Mouse (Mus musculus) neutrophil, adult 83 days (primary cell): ENCODE data around the gene Gm49405. TPM values are rescaled to one million over a fixed set of nuclear protein-coding genes. Genes with fewer than 3 reads are reported as not detected.

Experiments used
- total RNA-seq, 2 experiments: library from RNA; stranded (reverse); gene quantifications; one replicate each; pipeline ENCODE4 v1.2.4; 2023

The Gm49405 gene
- 1 to 10 TPM in 1 of 2 experiments, under 1 TPM in 1; 0.70 to 1.0 TPM for total RNA-seq

GRCm38 (mm10) chr19:4000119-4000900 is at the start of gene Gm49405, which contains the start of gene Nudt8:
Gene Gm49405 (plus strand): TSS chr19:4000626.
Gene Nudt8 (plus strand): TSS chr19:4000580.

DNA sequence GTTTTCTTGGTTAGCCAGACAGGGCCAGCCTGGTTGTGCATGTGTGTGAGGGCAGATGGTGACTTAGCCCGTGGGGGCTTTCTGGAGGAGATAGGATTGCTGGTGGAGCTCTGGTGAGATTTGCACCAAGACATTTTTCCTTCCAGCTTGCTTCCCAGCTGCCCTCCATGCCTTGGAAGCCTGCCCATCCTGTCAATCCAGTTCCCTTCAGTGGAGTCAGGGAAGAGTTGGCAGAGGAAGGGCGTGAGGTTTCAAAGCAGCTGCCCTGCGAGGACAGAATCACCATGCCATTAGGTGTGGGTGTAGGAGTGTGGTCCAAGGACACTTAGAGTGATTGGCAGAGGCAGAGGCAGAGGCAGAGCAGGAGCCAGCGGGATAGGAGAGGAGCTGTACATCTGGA is 42.0 kb upstream of the Gm49405 start, which contains the start of gene Aldh3b3:
TSS of gene Aldh3b3 (plus strand) at position 176 of the 400 bp plus-strand sequence.

DNA sequence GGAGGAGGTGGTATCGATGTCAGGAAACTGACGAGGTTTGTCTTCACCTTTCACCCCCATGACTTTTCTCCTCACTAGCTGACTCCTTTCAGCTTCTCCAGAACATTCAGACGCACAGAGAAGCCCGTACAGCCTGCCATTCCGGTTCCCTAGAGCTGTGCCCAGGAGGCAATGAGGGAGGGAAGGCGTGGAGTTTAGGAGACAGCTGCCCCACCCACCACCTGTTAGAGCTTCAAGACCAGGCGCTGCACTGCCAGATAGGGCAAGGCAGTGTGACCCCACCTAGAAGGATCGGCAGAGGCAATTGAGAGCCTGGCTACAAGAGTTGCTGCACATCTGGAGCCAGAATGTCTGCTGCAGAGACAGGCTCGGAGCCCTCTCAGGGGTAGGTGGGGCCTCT is 28.2 kb upstream of the Gm49405 start, which contains the start of gene Aldh3b2:
TSS of gene Aldh3b2 (plus strand) at position 100 of the 400 bp plus-strand sequence.

GRCm38 (mm10) chr19:3986334-3986733 is 14.1 kb upstream of the Gm49405 start, which contains the start of gene Acy3:
Gene Acy3 (plus strand): TSS chr19:3986570.

GRCm38 (mm10) chr19:3992416-3992815 is 8.0 kb upstream of the Gm49405 start, which contains the start of gene Tbx10:
Gene Tbx10 (plus strand): TSS chr19:3992752.

GRCm38 (mm10) chr19:4003112-4003511 is 2.7 kb downstream of the Gm49405 start, which contains the start of gene Doc2g:
Gene Doc2g (plus strand): TSS chr19:4003313.

GRCm38 (mm10) chr19:4012432-4013022 is 12.1 kb downstream of the Gm49405 start, which contains the start of gene Ndufv1:
Gene Ndufv1 (minus strand): TSS chr19:4012806.

GRCm38 (mm10) chr19:4037788-4038232 is 37.4 kb downstream of the Gm49405 start, which contains the start of gene Gstp1:
Gene Gstp1 (minus strand): TSS chr19:4037985.

DNA sequence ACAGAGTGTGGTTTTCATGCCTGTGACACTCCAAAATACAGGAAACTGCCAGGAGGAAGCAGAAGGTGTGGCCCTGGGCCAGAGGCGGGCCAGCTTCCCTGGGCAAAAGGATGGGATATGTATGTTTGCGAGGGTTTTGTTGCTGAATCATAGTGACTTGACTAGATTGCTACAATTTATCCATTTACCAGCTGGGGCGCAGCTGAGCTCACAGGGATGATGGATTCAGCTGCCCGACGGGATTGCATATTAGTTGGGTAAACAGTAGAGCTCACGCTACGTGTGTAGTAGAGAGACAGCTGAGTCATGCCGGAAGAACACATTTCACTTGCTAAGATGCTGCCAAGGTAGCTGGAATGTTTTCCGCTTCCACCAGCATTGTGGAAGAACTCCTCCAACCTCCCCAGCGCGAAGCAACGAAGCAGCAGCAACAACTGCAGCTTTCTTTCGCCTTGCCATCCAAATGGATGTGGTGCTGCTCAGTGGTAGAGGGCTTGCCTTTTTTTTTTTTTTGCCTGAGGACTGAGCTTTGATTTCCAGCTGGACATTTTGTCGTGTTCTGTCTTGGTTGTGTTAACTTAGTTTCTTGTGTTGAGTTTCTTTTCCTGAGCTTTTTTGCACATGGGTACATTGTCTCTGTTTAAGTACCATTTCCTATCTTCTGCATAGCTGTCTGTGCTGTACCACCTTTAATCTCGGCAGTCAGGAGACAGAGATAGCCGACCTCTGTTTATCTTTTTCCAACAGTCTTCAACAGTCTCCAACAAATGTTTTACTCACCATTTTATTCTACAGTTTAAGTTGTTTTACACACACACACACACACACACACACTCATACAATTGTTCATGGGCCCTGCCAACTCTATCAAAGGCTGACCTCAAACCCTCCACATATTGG is 45.8 kb downstream of the Gm49405 start, which contains the start of gene Gstp2:
TSS of gene Gstp2 (minus strand) at position 58 of the 900 bp plus-strand sequence.

Other genes with a start within 250 kb of the Gm49405 start
- gene Kmt5b, start 233.2 kb upstream of the Gm49405 start, total RNA-seq, result 10 to 100 TPM; 53.8 to 54.0 TPM
- gene Chka, start 148.9 kb upstream of the Gm49405 start, total RNA-seq, result 10 to 100 TPM; 42.2 TPM
- 100 to 1,000 TPM; 223 to 229 TPM for gene Tcirg1, start 93.5 kb upstream of the Gm49405 start, total RNA-seq
- 10 to 100 TPM; 60.8 to 68.6 TPM for gene Ndufs8, start 87.9 kb upstream of the Gm49405 start, total RNA-seq
- gene Aldh3b1, start 70.8 kb upstream of the Gm49405 start, total RNA-seq, result 100 to 1,000 TPM; 142 to 144 TPM
- gene Unc93b1, start 65.4 kb upstream of the Gm49405 start, total RNA-seq, result 100 to 1,000 TPM; 277 to 278 TPM
- 10 to 100 TPM; 12.3 to 12.6 TPM for gene Aldh3b3, start 42.0 kb upstream of the Gm49405 start, total RNA-seq
- gene Aldh3b2, start 28.3 kb upstream of the Gm49405 start, total RNA-seq, result 10 to 100 TPM; 12.7 to 16.4 TPM
- gene Acy3, start 14.1 kb upstream of the Gm49405 start, total RNA-seq, result under 1 TPM in 1 of 2 experiments, not detected in 1; 0.42 TPM
- not detected for gene Tbx10, start 7.9 kb upstream of the Gm49405 start, total RNA-seq
- 1 to 10 TPM; 5.2 to 5.9 TPM for gene Nudt8, start within 50 bp of the Gm49405 start, total RNA-seq
- gene Doc2g, start 2.7 kb downstream of the Gm49405 start, total RNA-seq, result 1 to 10 TPM in 1 of 2 experiments, under 1 TPM in 1; 0.55 to 2.2 TPM
- 10 to 100 TPM; 69.0 to 69.5 TPM for gene Ndufv1, start 12.2 kb downstream of the Gm49405 start, total RNA-seq
- gene Gstp1, start 37.4 kb downstream of the Gm49405 start, total RNA-seq, result 10 to 100 TPM; 71.2 to 96.6 TPM
- 1 to 10 TPM; 5.9 to 8.4 TPM for gene Gstp2, start 45.4 kb downstream of the Gm49405 start, total RNA-seq
- 1 to 10 TPM; 5.3 to 8.8 TPM for gene Gstp3, start 58.9 kb downstream of the Gm49405 start, total RNA-seq
- not detected for gene Cabp2, start 81.0 kb downstream of the Gm49405 start, total RNA-seq
- 100 to 1,000 TPM; 208 to 221 TPM for gene Cdk2ap2, start 96.6 kb downstream of the Gm49405 start, total RNA-seq
- 100 to 1,000 TPM; 161 to 176 TPM for gene Pitpnm1, start 99.4 kb downstream of the Gm49405 start, total RNA-seq
- gene Aip, start 125.2 kb downstream of the Gm49405 start, total RNA-seq, result 100 to 1,000 TPM in 1 of 2 experiments, 10 to 100 TPM in 1; 96.8 to 101 TPM
- not detected for gene Gpr152, start 139.2 kb downstream of the Gm49405 start, total RNA-seq
- under 1 TPM in 1 of 2 experiments, not detected in 1; 0.22 TPM for gene Cabp4, start 143.4 kb downstream of the Gm49405 start, total RNA-seq
- 100 to 1,000 TPM; 186 to 201 TPM for gene Coro1b, start 148.0 kb downstream of the Gm49405 start, total RNA-seq
- gene Ptprcap, start 153.0 kb downstream of the Gm49405 start, total RNA-seq, result 10 to 100 TPM in 1 of 2 experiments, 1 to 10 TPM in 1; 8.0 to 11.7 TPM
- gene Rps6kb2, start 162.7 kb downstream of the Gm49405 start, total RNA-seq, result 10 to 100 TPM; 43.1 to 43.8 TPM
- 10 to 100 TPM; 24.4 to 28.9 TPM for gene Carns1, start 174.9 kb downstream of the Gm49405 start, total RNA-seq
- gene Tbc1d10c, start 190.7 kb downstream of the Gm49405 start, total RNA-seq, result 100 to 1,000 TPM; 110 to 127 TPM
- gene Ppp1ca, start 191.4 kb downstream of the Gm49405 start, total RNA-seq, result 100 to 1,000 TPM; 420 to 454 TPM
- gene Rad9a, start 201.0 kb downstream of the Gm49405 start, total RNA-seq, result 10 to 100 TPM; 30.2 to 36.5 TPM
- gene Clcf1, start 213.6 kb downstream of the Gm49405 start, total RNA-seq, result 1 to 10 TPM; 2.4 to 2.8 TPM
- gene AC109138.7, start 213.7 kb downstream of the Gm49405 start, total RNA-seq, result not detected
- 10 to 100 TPM; 55.9 to 59.1 TPM for gene Pold4, start 231.3 kb downstream of the Gm49405 start, total RNA-seq